Mouse (Mus musculus) CH12.LX (cell line): Measurements from ENCODE around the gene Slc22a16. TPM values are rescaled to one million over a fixed set of nuclear protein-coding genes. Genes with fewer than 3 reads are reported as not detected.
"Not testable (repeated sequence)": the region's sequence is repeated elsewhere in the genome, so short reads cannot be mapped to it uniquely, and the experiment has no call there.

Experiments
- DNase-seq: peaks from one replicate; pipeline ENCODE4 v3.0.0-alpha.2; 2013; ENCODE audit errors: extremely low read depth
- H3K27ac ChIP-seq: 2 replicates; pipeline ENCODE4 v1.5.1; 2012; ENCODE audit warnings: low read depth, mild to moderate bottlenecking, control low read depth, moderate library complexity; ENCODE audit not compliant: insufficient read depth
- H3K27me3 ChIP-seq: replicated peaks from 2 replicates; pipeline ENCODE3; 2012; ENCODE audit warnings: inconsistent platforms
- H3K36me3 ChIP-seq, 2 experiments: replicated peaks in 1 of 2; 2 replicates each; pipeline versions ENCODE3 to v1.6.1; 2012; ENCODE audit warnings: inconsistent platforms in 1 of 2, low read length in 1 of 2, mild to moderate bottlenecking in 1 of 2, mixed read lengths in 1 of 2, moderate library complexity in 1 of 2; ENCODE audit not compliant: control insufficient read depth in 1 of 2, insufficient read depth in 1 of 2
- H3K4me1 ChIP-seq, 2 experiments: 2 replicates each; pipeline ENCODE4 v1.6.1; 2012; ENCODE audit warnings: inconsistent platforms in 1 of 2, moderate library complexity in 1 of 2; ENCODE audit not compliant: insufficient read depth in 2 of 2, control insufficient read depth in 1 of 2
- H3K4me2 ChIP-seq: 2 replicates; pipeline ENCODE4 v1.6.1; 2012; ENCODE audit warnings: low read depth, mild to moderate bottlenecking, control low read depth; ENCODE audit not compliant: poor library complexity, insufficient read depth, severe bottlenecking
- H3K4me3 ChIP-seq, 3 experiments: fragments of 150-350 bp in 1 of 3; sonication (generic) in 1 of 3; replicated peaks in 1 of 3; 2 replicates each; pipeline versions ENCODE3 to v1.5.1; 2011 to 2012; ENCODE audit warnings: low read depth in 2 of 3, low read length in 2 of 3, mild to moderate bottlenecking in 2 of 3, moderate library complexity in 2 of 3, control low read depth in 1 of 3, improper control_type of control experiment in 1 of 3, inconsistent platforms in 1 of 3, mixed read lengths in 1 of 3; ENCODE audit not compliant: poor library complexity in 1 of 3
- H3K79me2 ChIP-seq: replicated peaks from 2 replicates; pipeline ENCODE4 v1.6.1; 2012; ENCODE audit warnings: mild to moderate bottlenecking, moderate library complexity; ENCODE audit not compliant: control insufficient read depth, poor library complexity, insufficient read depth, severe bottlenecking; ENCODE audit errors: extremely low read depth
- H3K9ac ChIP-seq: 2 replicates; pipeline ENCODE4 v1.6.1; 2012; ENCODE audit warnings: low read depth, mild to moderate bottlenecking, control low read depth, moderate library complexity; ENCODE audit not compliant: insufficient read depth
- H3K9me3 ChIP-seq: replicated peaks from 2 replicates; pipeline ENCODE3; 2012; ENCODE audit warnings: low read length, inconsistent platforms, mixed read lengths
- BHLHE40 ChIP-seq: IDR thresholded peaks from 2 replicates; pipeline ENCODE4 v1.6.1; 2011; ENCODE audit warnings: mild to moderate bottlenecking, low read depth, low read length, improper control_type of control experiment
- CHD2 ChIP-seq: IDR thresholded peaks from 2 replicates; pipeline ENCODE4 v1.6.1; 2011; ENCODE audit warnings: low read length, improper control_type of control experiment
- HCFC1 ChIP-seq: IDR thresholded peaks from 2 replicates; pipeline ENCODE4 v1.6.1; 2012; ENCODE audit warnings: low read depth, mild to moderate bottlenecking, inconsistent platforms, low read length, improper control_type of control experiment
- JUND ChIP-seq: conservative IDR thresholded peaks from 2 replicates; pipeline ENCODE4 v1.6.1; 2011; ENCODE audit warnings: low read depth, low read length, improper control_type of control experiment
- KAT2A ChIP-seq: IDR thresholded peaks from 2 replicates; pipeline ENCODE4 v1.6.1; 2012; ENCODE audit warnings: low read length, improper control_type of control experiment, inconsistent platforms; ENCODE audit not compliant: insufficient replicate concordance
- MAFK ChIP-seq: IDR thresholded peaks from 2 replicates; pipeline ENCODE4 v1.6.1; 2011; ENCODE audit warnings: low read length, improper control_type of control experiment; ENCODE audit not compliant: insufficient replicate concordance
- MAZ ChIP-seq: IDR thresholded peaks from 2 replicates; pipeline ENCODE4 v1.6.1; 2012; ENCODE audit warnings: low read depth, mild to moderate bottlenecking, inconsistent platforms, low read length, improper control_type of control experiment, moderate library complexity
- MEF2A ChIP-seq: IDR thresholded peaks from 2 replicates; pipeline ENCODE4 v1.6.1; 2014; ENCODE audit warnings: low read depth, mild to moderate bottlenecking, inconsistent platforms, low read length, improper control_type of control experiment, borderline replicate concordance
- MXI1 ChIP-seq: IDR thresholded peaks from 2 replicates; pipeline ENCODE4 v1.6.1; 2011; ENCODE audit warnings: mild to moderate bottlenecking, low read depth, low read length, improper control_type of control experiment
- NELFE ChIP-seq: IDR thresholded peaks from 2 replicates; pipeline ENCODE4 v1.6.1; 2011; ENCODE audit warnings: low read depth, low read length, improper control_type of control experiment
- NRF1 ChIP-seq: IDR thresholded peaks from 2 replicates; pipeline ENCODE4 v1.6.1; 2014; ENCODE audit warnings: low read depth, mild to moderate bottlenecking, inconsistent platforms, low read length, improper control_type of control experiment, moderate library complexity
- POLR2A ChIP-seq: IDR thresholded peaks from 2 replicates; pipeline ENCODE4 v1.6.1; 2011; ENCODE audit warnings: low read depth, mild to moderate bottlenecking, improper control_type of control experiment, low read length
- RCOR1 ChIP-seq: conservative IDR thresholded peaks from 2 replicates; pipeline ENCODE4 v1.6.1; 2012; ENCODE audit warnings: low read depth, mild to moderate bottlenecking, inconsistent platforms, low read length, improper control_type of control experiment
- SIN3A ChIP-seq: IDR thresholded peaks from 2 replicates; pipeline ENCODE4 v1.6.1; 2012; ENCODE audit warnings: low read length, improper control_type of control experiment, inconsistent platforms
- SMC3 ChIP-seq: IDR thresholded peaks from 2 replicates; pipeline ENCODE4 v1.6.1; 2011; ENCODE audit warnings: low read depth, low read length, improper control_type of control experiment
- USF2 ChIP-seq: conservative IDR thresholded peaks from 2 replicates; pipeline ENCODE4 v1.6.1; 2011; ENCODE audit warnings: low read depth, low read length, improper control_type of control experiment
- ZKSCAN1 ChIP-seq: IDR thresholded peaks from 2 replicates; pipeline ENCODE4 v1.6.1; 2012; ENCODE audit warnings: low read depth, inconsistent platforms, low read length, improper control_type of control experiment, borderline replicate concordance
- ZMIZ1 ChIP-seq: IDR thresholded peaks from 2 replicates; pipeline ENCODE4 v1.6.1; 2012; ENCODE audit warnings: low read depth, mild to moderate bottlenecking, inconsistent platforms, low read length, improper control_type of control experiment
- dilution Hi-C: fragments of 300-500 bp; cut with MboI; formaldehyde crosslinking; loops from 2 replicates; pipeline ENCODE4 v1.14.3; 2020; ENCODE audit warnings: low sequenced_read_pairs; ENCODE audit not compliant: extremely low pct_unique_long_range_greater_than_20kb, extremely low pct_ligation_motif_present
- in situ Hi-C: fragments of 300-500 bp; cut with MboI; formaldehyde crosslinking; loops from 3 replicates; pipeline ENCODE4 v1.14.3; 2019; ENCODE audit warnings: low sequenced_read_pairs, low pct_ligation_motif_present, low pct_unique_long_range_greater_than_20kb, mixed read lengths
- polyA plus RNA-seq: library from polyadenylated mRNA; unstranded; fragments of >175 nt; gene quantifications from 2 replicates; pipeline ENCODE4 v1.2.1, GENCODE M21; 2012; ENCODE audit warnings: low read depth; ENCODE audit not compliant: insufficient read length
- total RNA-seq, 2 experiments: library from RNA; depleted of rRNA; stranded (reverse); fragments of 300-350 nt in 1 of 2; fragments of >200 nt in 1 of 2; gene quantifications; 2 replicates each; pipeline ENCODE4 v1.2.3; 2012 to 2014

Gene Slc22a16
- total and polyA plus RNA-seq, 3 experiments = not detected

DNA sequence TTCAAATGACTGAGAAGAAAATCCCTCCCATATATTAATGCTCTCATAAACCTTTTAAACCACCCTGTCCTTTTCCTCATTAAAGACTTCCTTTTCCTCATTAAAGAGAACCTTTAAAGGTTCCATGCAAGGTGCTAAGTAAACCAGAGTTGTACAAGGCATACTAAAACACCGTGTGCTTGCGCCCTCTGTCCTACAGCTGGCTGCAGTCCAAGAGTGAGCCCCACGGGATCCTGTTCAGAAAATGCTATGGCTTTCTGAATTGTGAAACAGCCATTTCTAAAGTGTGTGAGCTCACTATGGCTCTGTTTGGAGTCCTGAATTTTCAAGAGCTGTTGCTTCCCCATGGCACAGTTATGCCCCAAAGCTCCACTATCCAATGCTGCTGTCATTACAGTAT, 39.5 kb upstream of the Slc22a16 start:
- Histone ChIP-seq H3K79me2 (no peaks in the 10 kb centered on the region), H3K4me2 (no peak overlapping the region), H3K27ac (no peak overlapping the region), H3K36me3 (no peaks in the 10 kb centered on the region), H3K4me3 (no peak overlapping the region), H3K4me1 (peaks cover 6 to 23% of the 10 kb centered on the region in 2 experiments)
- dilution Hi-C loops = no loop called here
- no peak for DNase-seq
- in situ Hi-C loops = no loop called here
- TF ChIP-seq MEF2A (no peak), MXI1 (no peak), NELFE (no peak), KAT2A (no peak)
- TF ChIP-seq, all 38 proteins: peak for 0
- Histone ChIP-seq H3K27me3 (no peaks in the 10 kb centered on the region), H3K9ac (no peak overlapping the region), H3K9me3 (no peaks in the 10 kb centered on the region)

DNA sequence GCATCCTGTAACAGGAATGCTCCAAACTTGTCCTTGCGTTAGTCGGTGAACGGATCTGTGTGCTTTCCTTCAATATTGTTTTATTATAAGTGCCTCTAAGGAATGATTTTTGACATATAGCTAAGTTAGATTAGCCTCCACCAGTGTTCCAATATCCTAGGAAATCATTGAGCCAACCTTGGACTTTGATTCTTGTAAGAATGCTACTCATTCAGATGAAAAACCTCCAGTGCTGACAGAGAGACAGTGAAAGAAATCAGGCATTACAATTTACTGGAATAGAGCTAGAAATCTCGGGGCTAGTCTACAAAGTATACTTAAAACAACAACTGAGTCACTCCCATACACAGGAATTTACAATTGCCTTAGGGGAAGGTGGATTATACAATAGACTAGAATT, 37.5 kb upstream of the Slc22a16 start:
- H3K4me1 ChIP-seq, DNase-seq, in situ Hi-C loops, H3K27me3 ChIP-seq, H3K4me3 ChIP-seq, H3K4me2 ChIP-seq, dilution Hi-C loops, H3K9ac ChIP-seq, H3K27ac ChIP-seq, H3K36me3 ChIP-seq, H3K9me3 ChIP-seq, H3K79me2 ChIP-seq: not testable (repeated sequence)

DNA sequence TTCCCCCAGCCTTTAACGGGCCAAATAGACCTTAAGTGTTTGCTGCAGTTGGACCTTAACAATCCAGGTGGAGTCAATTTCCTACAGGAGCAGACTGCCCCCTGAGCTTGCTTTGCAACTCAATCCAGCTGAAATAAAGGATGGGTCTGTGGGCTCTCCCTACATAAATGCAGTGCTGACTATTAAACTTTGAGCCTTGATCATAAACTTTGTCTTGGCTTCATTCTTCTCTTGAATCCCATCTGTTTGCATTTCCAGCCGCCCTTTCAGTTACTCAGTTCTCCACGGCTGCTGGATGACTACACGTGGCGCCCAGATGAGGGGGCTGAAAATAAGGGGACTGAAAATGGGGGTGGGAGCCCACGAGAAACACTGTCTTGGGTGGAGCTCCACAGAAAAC, 28.8 kb upstream of the Slc22a16 start:
- Histone ChIP-seq H3K4me1 (no peaks in the 10 kb centered on the region), H3K9ac (no peak overlapping the region), H3K4me3 (no peak overlapping the region), H3K36me3 (no peaks in the 10 kb centered on the region), H3K79me2 (no peaks in the 10 kb centered on the region), H3K4me2 (no peak overlapping the region), H3K27me3 (no peaks in the 10 kb centered on the region), H3K27ac (no peak overlapping the region)
- in situ Hi-C loops = no loop called here
- DNase-seq = no peak
- TF ChIP-seq JUND (no peak), SIN3A (no peak), USF2 (no peak), HCFC1 (no peak), MAZ (no peak), NELFE (no peak), BHLHE40 (no peak), ZMIZ1 (no peak), MEF2A (no peak), NRF1 (no peak), POLR2A (no peak), MAFK (no peak), RCOR1 (no peak), SMC3 (no peak), KAT2A (no peak), ZKSCAN1 (no peak), CHD2 (no peak)
- TF ChIP-seq, all 38 proteins: peak for 0
- H3K9me3 ChIP-seq = no peaks in the 10 kb centered on the region
- dilution Hi-C loops = no loop called here
